Mouse (Mus musculus): ENCODE results near the gene Acadl.
A peak's percentile ranks its signal among the peaks of the same experiment; 100 is the strongest.

Acadl gene

DNA sequence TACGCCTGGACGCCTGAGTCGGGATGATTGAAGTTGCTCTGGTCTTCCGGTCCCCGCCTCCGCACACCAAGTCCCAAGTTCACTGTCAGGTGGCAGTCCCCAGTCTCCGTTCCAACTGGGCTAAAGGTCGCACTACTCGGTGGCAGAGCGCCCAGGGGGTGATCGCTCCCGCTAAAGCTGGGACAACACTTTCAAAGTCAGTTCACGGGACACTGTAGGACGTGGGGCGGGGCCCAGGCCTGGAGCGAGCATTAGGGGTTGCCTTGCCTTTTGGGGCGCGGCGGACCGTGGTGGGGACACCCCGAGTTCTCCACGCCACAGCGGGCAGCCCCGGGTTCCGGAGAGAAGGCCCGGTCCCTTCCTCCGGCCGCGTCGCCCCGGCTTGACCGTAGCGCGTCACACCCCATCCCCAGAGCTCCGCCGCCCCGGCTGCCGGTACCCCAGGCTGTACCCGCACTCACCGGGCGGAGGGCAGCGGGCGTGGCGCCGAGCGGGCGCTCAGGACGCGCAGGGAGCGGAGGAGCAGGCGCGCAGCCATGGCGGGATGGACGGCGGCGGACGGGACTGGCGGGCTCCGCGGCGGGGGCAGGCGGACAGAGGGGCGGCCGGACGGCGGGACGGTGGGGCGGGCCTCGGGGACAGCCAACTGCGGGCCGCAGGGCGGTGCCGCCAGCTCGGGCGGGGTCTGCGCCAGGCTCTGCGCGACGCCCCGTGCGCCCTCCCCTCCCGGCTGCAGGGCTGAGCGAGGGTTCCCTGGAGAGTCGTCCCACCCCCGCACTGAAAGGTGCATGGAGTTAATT, at the start of gene Acadl:
Acadl (minus strand) TSS at position 566 of the 800 bp plus-strand sequence.
- no peak for DNase-seq (ENCODE audit: low read depth, low spot score)

DNA sequence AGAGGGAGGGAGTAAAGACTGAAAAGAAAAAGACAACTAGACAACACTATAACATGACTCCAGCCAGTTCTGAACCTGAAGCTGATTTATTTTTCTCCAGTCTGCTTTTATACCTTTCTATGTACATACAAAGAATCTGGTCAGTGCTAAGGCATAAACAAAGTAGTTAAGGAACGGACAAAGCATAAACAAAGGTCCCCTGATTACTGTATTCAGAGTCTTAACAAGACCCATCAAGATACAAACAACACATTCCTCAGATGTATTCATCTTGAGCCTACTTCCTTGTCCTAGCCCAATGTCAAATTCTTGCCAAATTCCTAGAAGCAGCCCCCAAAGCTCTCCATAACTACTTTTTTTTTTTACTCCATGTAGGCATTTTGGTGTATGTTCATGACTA, 49.2 kb upstream of the Acadl start:
- DNase-seq (ENCODE audit: low read depth, low spot score) = peak; percentile 29

DNA sequence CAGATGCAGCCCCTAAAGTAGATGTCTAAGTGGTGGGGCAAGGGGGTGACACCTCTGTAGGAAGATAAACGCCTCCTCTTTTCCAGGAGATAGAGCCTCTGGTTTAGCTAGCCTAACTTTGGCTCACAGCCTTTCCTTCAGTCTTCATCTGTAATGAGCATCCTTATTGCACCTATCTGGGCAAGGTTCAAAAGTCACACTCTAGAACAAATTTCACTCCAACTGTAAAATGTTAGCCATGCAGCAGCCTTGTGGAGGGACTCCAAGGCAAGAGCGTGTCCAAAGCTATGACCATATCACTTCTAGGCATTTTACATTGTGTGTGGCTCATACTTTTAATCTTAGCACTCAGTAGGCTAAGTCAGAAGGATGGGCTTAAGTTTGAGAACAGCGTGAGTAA, 39.5 kb upstream of the Acadl start:
- DNase-seq (ENCODE audit: low read depth, low spot score) = no peak

DNA sequence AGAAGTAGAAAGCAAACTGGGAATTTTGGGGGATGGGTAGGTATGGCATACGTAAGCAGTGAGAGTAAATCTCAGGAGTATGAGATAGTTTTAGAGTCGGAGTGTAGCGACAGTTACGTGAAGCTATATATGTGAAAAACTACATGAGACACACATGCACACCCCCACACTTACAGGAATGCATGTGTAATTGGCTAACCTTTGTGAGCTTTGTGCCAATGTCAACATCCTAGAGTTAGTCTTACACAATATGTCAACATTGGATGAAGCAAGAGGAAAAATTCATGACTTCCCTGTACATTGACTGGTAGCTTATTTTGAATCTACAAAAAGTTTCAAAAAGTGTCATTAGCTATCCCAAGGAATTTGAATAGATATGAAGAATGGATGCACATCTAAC, 37.9 kb upstream of the Acadl start:
- DNase-seq (ENCODE audit: low read depth, low spot score) = no peak

DNA sequence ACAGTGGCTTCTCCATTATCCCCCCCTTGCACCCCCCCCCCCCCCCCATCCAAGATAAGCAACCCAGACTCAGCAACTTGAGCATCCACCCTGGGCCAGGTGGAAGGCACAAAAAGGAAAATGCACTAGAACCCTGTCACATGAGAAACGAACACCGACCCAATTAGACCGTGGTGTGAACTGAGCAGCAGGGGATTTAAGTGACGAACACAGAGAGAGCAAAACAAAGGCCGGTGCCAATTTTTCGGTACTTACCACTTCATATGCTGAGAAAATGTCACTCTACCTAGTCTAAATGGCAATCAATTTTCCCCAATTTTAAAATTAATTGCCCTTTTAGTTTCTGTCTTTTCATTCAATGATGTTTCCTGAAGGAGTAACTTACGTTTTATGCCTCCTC, 35.2 kb upstream of the Acadl start:
- no peak for DNase-seq (ENCODE audit: low read depth, low spot score)

DNA sequence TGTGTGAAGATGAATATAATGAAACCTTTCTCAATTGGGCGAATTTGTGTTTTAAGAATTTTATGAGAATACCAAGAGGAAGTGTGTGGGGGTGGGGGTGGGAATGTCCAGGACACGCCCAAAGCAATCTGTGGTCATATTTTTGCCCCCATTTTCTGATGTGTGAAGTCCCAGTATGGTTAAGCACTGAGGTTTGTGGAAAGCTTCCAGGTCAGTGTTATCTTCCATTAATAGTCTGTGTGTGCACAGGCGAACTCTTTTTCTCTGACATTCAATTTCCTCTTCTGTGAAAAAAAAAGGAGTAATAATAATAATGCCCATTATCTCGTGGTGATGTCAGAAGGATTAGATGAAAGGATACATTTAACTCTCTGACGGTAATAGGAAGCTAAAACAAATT, 33.5 kb upstream of the Acadl start:
- DNase-seq (ENCODE audit: low read depth, low spot score) = no peak

DNA sequence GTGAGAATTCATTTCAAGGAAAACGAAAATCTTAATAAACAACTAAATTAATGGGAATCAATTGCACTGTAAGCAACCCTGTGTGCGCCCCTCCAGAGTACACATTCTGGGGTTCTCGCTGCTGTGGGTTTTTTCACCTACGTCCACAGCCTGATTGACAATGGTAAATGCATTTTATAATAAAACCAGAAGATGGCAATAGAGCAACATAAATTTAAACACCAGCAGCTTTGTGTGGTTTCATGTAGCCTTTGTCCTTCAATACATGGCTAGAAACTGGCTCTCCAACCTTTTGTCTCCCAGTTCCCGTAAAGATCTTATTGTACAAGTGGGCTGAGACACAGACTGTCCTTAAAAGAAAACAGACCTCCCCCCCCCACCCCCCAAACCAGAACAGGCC, 33.0 kb upstream of the Acadl start:
- no peak for DNase-seq (ENCODE audit: low read depth, low spot score)

DNA sequence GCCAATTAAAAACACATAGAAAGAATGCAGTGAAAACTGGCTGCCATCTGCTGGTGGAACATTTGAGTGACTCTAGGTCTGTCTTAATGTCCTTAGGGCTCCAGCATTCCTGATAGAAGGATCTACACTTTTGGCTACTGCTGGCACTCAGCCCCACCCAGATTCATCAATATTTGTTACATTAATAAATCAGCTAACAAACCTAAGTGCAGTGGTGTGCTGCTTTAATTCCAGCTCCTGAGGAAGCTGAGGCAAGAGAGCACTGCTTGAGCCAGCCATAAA, 32.7 kb upstream of the Acadl start:
- no peak for DNase-seq (ENCODE audit: low read depth, low spot score)

DNA sequence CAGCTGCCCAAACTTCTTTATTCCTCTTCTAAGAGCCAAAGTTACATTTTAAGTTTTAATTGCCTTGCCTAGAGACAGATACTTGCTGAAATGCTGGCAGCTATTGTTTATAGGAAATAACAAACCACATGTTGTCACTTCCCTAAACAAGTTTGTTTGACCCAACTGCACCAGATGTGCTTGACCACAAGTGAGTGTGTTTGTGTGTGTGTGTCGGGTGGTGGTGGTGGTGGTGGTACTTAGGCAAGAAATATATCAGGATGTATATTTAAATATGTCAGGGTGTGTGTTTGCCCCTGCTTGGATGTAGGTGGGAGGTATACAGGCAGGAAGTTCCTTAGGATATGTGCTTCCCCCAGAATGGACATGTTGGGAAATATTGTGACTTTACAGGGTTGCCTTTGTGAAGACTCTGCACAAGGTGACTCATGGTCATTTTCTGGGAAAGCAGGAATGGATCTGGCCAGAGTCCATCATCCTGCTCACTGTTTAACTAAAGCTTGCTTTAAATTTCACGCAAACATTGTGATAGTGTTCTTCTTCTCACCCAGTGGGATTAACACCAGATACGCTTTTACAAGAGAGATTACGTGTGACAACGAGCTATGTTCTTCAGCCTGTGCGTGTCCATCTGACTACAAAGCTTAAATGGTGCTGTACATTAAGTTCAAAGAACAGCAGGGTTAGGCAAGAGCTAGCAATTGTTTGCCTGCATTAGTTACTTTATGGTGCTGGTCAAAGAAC, 32.2 kb upstream of the Acadl start:
- DNase-seq (ENCODE audit: low read depth, low spot score) = no peak

DNA sequence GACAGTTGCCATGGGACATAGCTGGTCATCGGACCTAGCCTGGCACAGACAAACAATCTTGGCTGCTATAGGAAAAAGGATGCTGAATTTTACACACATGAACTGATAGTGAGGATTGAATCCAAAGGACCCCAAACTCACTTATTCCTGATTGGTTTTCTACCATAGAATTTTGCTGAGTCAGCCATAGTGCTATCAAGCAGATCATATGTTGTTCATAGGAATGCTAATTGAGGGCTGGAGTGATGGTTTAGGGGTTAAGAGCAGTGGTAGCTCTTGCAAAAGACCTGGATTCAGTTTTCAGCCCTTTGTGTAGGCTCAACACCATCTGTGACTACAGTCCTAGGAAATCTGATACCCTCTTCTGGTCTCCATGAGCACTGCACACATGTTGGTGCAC, 24.1 kb upstream of the Acadl start:
- DNase-seq (ENCODE audit: low read depth, low spot score) = no peak

DNA sequence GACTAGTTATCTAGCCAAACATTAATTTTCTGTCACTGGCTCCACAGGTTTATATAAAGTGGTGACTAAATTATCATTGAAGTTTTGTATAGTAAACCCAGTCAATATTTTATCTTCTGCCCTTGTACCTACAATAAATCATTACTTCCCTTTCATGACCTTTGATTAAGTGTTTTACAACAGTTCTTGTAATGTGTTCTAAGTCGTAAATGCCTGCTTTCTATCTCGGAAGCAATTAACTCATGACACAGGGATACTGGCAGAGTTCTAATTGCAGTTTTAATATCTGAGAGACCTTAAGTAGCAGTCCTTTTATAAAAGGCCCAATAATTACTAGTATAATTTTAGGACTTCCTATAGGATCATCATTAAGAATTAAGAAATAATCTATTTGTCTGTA, 17.1 kb upstream of the Acadl start:
- DNase-seq (ENCODE audit: low read depth, low spot score) = no peak

DNA sequence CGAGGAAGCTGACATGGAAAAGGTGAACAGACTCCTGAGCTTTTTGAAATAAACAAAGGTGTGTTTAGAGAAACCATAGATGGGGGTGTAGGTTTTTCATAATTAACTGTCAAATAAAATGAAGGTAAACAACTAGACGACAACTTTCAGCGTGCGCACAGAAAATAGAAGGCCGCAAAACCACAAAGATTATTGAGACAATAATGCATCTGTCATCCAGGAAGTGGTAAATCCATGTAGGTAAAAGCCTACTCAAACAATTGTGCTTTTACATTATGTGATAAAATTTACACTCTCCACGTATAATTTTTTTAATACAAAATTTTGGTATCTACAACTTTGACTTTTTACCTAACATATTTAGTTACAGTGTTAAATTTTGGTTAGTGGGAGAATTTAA, 11.7 kb upstream of the Acadl start:
- no peak for DNase-seq (ENCODE audit: low read depth, low spot score)

DNA sequence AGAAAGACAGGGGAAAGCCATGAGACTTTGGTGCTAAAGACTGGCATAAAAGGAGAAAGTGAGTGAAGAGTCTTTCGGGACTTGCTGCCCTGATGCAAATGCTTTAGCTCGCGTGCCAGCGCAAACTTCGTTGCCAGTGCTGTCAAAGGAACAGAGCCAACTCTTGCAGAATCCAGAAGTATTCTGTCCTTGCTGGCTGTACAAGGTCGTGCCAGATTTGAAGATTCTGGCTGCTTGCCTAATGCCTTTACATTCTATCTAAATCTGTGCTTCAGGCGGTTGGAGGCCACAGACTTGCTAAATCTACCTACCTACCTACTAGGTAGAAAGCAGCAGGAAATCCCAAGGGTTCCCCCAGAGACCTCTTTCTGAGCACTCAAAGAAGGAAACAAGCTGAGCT, 8.5 kb upstream of the Acadl start:
- no peak for DNase-seq (ENCODE audit: low read depth, low spot score)

DNA sequence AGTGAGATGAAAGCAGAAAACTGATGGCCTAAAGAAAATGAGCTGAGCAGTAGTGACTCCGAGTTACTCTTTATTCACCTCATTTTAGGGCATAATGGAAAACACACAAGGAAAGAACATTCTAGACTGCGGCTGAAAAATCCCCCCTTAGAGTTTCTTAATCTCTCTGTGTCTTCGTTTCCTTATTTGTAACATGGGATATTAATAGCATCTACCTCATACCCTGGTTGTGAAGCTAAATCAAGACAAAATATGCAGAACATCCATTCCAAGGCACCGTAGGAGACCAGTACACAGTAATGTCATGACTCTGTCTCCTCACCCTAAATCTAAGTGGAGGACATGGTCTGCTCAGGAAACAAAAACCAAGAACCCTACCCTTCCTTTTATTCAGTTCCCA, 2.6 kb upstream of the Acadl start:
- DNase-seq (ENCODE audit: low read depth, low spot score) = no peak

DNA sequence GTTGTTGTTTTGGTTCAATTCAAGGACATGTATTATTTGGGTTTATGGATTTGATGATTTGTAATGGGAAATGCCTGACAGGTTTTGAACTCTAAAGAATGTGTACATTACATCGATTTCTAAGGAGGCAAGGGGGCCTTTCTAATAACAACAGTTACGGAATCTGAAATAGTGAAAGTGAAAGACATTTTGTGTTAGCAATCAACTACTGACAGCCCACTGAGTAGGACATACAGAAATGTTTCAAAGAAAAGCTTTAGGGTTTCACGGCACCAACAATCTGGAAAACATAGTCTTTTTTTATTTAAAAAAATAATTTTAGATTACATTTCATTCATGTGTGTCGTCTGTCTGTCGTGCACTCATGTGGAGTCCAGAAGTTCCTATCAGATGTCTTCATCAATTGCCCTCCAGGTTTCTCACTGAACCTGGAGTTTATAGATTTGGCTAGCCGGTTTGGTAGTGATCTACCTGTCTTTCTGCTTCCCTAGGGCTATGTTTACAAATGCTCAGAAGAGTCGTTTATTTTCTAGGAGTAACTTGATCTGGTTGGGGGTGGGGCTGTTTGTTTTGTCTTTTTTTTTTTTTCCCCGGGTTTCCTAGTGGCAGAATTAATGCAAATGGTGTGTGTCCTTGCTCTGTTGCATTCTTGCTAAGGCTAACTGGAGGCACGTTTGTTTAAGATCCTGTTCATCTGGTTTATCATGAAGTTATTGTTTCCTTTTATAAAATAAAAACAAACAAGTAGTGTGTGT, 841 bp upstream of the Acadl start:
- DNase-seq (ENCODE audit: low read depth, low spot score) = no peak

DNA sequence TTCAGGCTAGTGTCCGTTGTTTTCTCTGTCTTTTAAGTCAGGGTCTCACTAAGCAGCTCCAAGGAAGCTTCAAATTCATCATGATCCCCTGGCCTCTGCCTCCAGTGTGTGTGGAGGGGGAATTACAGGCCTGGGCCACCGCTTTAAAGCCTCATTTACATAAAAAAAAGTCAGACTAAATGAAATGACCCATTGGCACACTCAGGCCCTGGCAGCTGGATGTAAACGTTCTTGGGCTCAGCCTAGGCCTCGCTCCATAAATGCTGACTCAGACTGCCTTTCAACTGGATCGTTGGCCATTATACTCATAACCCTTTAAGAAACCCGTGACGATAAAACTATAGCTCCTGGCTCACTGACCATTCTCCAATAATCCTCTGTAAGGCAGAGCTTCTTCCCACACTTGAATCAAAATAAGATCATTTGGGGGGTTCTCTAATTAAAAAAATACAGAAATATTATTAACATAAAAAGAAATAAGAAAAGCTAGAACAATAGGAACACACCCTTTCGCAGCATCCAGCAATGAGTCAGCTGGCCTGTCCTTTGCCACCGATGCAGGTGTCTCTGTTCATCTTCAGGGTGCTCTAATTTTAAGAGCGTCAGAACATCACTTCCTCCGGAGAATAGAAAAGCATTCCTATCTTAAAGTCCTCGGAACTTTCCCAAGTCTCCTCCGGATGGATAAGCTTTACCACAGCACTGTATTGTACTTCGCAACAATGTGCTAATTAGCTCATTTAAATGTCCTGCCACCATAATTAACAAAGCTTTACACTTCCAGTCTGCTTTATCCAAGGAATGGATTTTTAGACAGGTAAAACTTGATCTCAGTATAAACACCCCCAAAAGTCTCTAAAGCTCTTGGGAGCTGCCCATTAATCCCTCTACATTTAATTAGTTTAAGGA, 1.1 kb downstream of the Acadl start:
- no peak for DNase-seq (ENCODE audit: low read depth, low spot score)

DNA sequence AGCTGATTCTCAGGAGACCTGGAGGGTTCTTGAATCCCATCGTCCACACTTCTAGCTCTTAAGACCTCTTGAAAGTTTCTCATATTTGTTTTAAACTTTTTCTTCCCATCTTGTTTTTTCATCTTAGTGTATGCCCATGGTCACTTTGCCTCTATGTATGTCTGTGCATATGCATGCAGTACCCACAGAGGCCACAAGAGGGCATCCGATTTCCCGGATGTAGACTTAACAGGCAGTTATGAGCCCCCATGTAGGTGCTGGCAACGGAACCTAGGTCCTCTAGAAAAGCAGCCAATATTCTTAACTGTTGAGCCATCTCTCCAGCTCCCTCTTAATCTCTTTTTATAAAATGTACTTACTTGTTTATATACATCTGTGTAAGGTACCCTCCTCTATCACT, 15.6 kb downstream of the Acadl start:
- no peak for DNase-seq (ENCODE audit: low read depth, low spot score)

DNA sequence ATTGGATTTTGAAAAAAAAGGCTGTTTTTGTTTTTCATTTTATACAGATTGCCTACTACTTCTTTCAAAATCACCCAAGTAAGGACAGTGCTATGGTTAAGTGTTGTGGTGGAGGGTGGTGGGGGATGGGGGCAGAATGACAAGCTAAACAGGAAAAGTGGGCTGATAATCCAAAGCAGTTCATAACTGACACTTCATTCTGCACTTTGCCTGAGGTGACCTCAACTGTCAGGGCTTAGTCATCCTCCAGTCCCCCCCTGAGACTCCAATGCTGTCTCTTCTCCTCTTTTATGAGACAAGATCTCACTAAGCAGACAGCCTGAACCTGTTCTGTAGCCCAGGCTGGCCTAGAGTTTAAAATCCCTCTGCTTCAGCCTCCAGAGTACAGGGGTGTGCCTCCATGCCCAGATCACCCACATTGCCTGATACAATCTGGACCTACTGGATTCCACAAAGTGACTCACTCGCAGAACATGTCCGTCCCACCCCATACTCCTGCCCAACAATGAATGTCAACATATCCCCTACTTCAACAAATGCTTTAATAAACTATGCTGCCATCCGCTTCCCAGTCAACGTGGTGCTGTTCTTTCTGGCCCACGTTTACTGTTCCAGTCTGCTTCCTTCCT, 17.3 kb downstream of the Acadl start:
- DNase-seq (ENCODE audit: low read depth, low spot score) = no peak

DNA sequence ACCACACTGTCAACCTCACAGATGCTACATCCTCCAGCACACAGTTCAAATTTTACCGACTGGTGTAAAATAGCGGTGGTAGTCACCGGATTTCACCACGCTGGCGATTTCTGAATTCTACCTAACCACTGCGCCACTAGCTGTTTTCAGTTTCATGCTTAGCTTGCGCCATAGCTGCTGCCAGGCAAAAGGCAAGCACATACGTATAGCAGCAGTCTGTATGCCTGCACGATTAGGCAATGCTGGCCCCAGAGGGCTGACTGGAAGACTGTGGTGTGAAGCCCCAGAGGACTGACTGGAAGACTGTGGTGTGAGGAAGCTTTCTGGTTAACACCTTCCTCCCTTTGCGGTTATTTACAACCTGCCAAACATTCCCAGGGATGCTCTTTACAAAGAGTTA, 21.1 kb downstream of the Acadl start:
- no peak for DNase-seq (ENCODE audit: low read depth, low spot score)

DNA sequence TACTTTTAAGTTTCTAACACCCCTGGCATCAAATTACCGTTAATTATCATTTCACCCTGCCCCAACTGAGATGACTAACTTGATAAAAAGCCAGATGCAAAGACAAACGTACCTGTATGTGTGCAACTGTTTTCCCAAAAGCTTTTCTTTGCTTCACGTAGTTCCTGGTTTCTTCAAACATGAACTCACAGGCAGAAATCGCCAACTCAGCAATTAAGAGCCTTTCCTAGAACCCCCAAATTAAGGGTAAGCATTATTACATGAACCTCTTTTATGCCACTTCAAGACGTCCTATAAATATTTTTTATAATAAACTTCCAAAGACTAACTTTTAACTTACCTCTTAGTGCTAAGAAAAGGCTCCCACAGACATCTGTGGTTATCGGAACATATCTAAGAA, 21.6 kb downstream of the Acadl start:
- no peak for DNase-seq (ENCODE audit: low read depth, low spot score)

DNA sequence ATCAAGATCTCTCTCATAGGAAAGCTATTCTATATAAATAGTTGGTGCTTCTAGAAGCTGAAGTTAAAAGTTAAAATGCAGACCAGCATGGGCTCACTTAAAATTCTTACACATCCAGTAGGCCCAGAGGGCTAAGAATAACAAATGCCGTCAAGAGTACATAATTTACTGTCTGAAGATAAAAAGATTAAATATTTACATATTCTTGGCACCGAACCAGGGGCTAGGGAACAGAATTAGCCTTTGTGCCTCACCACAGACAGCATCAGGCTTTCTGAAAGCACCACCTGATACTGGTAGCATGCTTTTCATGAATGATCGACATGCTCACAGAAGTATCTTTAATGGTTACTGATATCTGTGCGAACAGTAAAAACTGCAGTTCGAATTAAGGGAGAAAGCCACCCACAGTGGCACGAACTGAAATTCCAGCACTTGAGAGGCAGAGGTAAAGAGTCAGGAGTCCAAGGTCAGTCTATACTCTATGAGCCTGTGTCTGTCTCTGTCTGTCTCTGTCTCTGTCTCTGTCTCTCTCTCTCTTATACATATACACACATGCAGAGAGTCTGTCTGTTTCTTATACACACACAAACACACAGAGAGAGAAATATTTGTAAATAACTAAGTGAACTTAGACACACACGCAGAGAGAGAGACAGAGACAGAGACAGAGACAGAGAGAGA, 23.2 kb downstream of the Acadl start:
- DNase-seq (ENCODE audit: low read depth, low spot score) = no peak

Data from WW6 (cell line).